Mouse (Mus musculus) hindbrain, embryonic 12.5 days (tissue): ENCODE results near the gene Smg9. TPM values are rescaled to one million over a fixed set of nuclear protein-coding genes. Genes with fewer than 3 reads are reported as not detected.
"Not testable (repeated sequence)": the region's sequence is repeated elsewhere in the genome, so short reads cannot be mapped to it uniquely, and the experiment has no call there.

Experiments
- ATAC-seq: fragments of 200-750 bp; cut with Nextera tagmentation; 2 replicates; pipeline ENCODE4 v1.8.0; 2017; ENCODE audit warnings: moderate TSS enrichment; ENCODE audit not compliant: low FRiP score
- H3K27ac ChIP-seq: fragments of 300-500 bp; sonication (generic); 2 replicates; pipeline ENCODE4 v1.5.1; 2016; ENCODE audit warnings: mild to moderate bottlenecking
- H3K27me3 ChIP-seq: fragments of 300-500 bp; sonication (generic); 2 replicates; pipeline ENCODE4 v1.6.1; 2016; ENCODE audit warnings: mild to moderate bottlenecking
- H3K36me3 ChIP-seq: fragments of 300-500 bp; sonication (generic); 2 replicates; pipeline ENCODE4 v1.6.1; 2016; ENCODE audit warnings: mild to moderate bottlenecking
- H3K4me1 ChIP-seq: fragments of 300-500 bp; sonication (generic); 2 replicates; pipeline ENCODE4 v1.6.1; 2016
- H3K4me2 ChIP-seq: fragments of 300-500 bp; sonication (generic); replicated peaks from 2 replicates; pipeline ENCODE4 v1.6.1; 2016; ENCODE audit warnings: mild to moderate bottlenecking
- H3K4me3 ChIP-seq: fragments of 300-500 bp; sonication (generic); 2 replicates; pipeline ENCODE4 v1.5.1; 2016; ENCODE audit warnings: mild to moderate bottlenecking
- H3K9ac ChIP-seq: fragments of 300-500 bp; sonication (generic); 2 replicates; pipeline ENCODE4 v1.6.1; 2016; ENCODE audit warnings: mild to moderate bottlenecking, moderate library complexity
- H3K9me3 ChIP-seq: fragments of 300-500 bp; sonication (generic); replicated peaks from 2 replicates; pipeline ENCODE4 v1.6.1; 2016; ENCODE audit warnings: mild to moderate bottlenecking
- WGBS: fragments of 180-500 bp; shearing (Covaris S2); methylation state at CpG from one replicate; pipeline ENCODE4 v1.1.7; 2016; 5-methylcytosine and 5-hydroxymethylcytosine counted together
- polyA plus RNA-seq: library from polyadenylated mRNA; unstranded; fragments of >200 nt; fragmentation: Nextera tagmentation; extraction: Ambion mirVana; gene quantifications from 2 replicates; pipeline ENCODE4 v1.2.1, GENCODE M21; 2016

Smg9 gene
- polyA plus RNA-seq, 1 experiment from 2014 or later = 29.5 TPM

GRCm38 (mm10) chr7:24398364-24398913 is 980 bp upstream of the Smg9 start:
- 95% methylated on average over 8 of the region's 8 CpGs for WGBS
- Histone ChIP-seq H3K4me3 (no peak overlapping the region), H3K36me3 (peaks cover 10% of the 10 kb centered on the region), H3K9ac (no peak overlapping the region), H3K4me1 (peaks cover 9% of the 10 kb centered on the region), H3K27me3 (no peaks in the 10 kb centered on the region), H3K4me2 (no peak overlapping the region), H3K9me3 (peaks cover 9% of the 10 kb centered on the region; the same call in 1 of the 2 replicates), H3K27ac (no peak overlapping the region)
- ATAC-seq = no peak

- peak overlapping the region; percentile 65 for H3K9ac ChIP-seq
- H3K27ac ChIP-seq = peak overlapping the region; percentile 96
- ATAC-seq = no peak
- WGBS = 10% methylated on average over 3 of the region's 3 CpGs
- peaks cover 25% of the 10 kb centered on the region for H3K36me3 ChIP-seq
- H3K27me3 ChIP-seq = no peaks in the 10 kb centered on the region
- H3K9me3 ChIP-seq = peaks cover 9% of the 10 kb centered on the region; the same call in 1 of the 2 replicates
- H3K4me3 ChIP-seq = peak overlapping the region; percentile 63
- H3K4me1 ChIP-seq = peaks cover 9% of the 10 kb centered on the region
- H3K4me2 ChIP-seq = peak overlapping the region; percentile 61
Observed at GRCm38 (mm10) chr7:24400082-24400452, 648 bp downstream of the Smg9 start.

GRCm38 (mm10) chr7:24400489-24400888 is 1.1 kb downstream of the Smg9 start:
- not testable (repeated sequence) for ATAC-seq, H3K4me1 ChIP-seq, H3K27me3 ChIP-seq, H3K9me3 ChIP-seq, H3K27ac ChIP-seq, H3K9ac ChIP-seq
- Histone ChIP-seq H3K4me3 (peak overlapping the region; percentile 63), H3K4me2 (peak overlapping the region; percentile 61), H3K36me3 (peaks cover 29% of the 10 kb centered on the region)
- WGBS = 92% methylated on average over 4 of the region's 4 CpGs

- H3K4me2 ChIP-seq = no peak overlapping the region
- no peaks in the 10 kb centered on the region for H3K27me3 ChIP-seq
- no peak for ATAC-seq
- H3K4me1 ChIP-seq = peaks cover 16% of the 10 kb centered on the region
- H3K27ac ChIP-seq = no peak overlapping the region
- peaks cover 9% of the 10 kb centered on the region; the same call in 1 of the 2 replicates for H3K9me3 ChIP-seq
- no peak overlapping the region for H3K9ac ChIP-seq
- WGBS = over 99% methylated on average over 9 of the region's 9 CpGs
- H3K4me3 ChIP-seq = no peak overlapping the region
- H3K36me3 ChIP-seq = peaks cover 50% of the 10 kb centered on the region
Observed at GRCm38 (mm10) chr7:24402851-24403250, 3.4 kb downstream of the Smg9 start.

GRCm38 (mm10) chr7:24405649-24406048 is 6.2 kb downstream of the Smg9 start:
- no peaks in the 10 kb centered on the region for H3K27me3 ChIP-seq
- no peak overlapping the region for H3K27ac ChIP-seq
- WGBS = 90% methylated on average over 13 of the region's 13 CpGs
- no peak for ATAC-seq
- H3K36me3 ChIP-seq = peaks cover 65% of the 10 kb centered on the region
- no peak overlapping the region; the same call in 1 of the 2 replicates for H3K9ac ChIP-seq
- H3K9me3 ChIP-seq = peaks cover 9% of the 10 kb centered on the region; the same call in 1 of the 2 replicates
- H3K4me3 ChIP-seq = no peak overlapping the region
- peaks cover 13% of the 10 kb centered on the region for H3K4me1 ChIP-seq
- H3K4me2 ChIP-seq = no peak overlapping the region

GRCm38 (mm10) chr7:24406528-24407344 is 7.3 kb downstream of the Smg9 start:
- no peak overlapping the region for H3K9ac ChIP-seq
- peaks cover 9% of the 10 kb centered on the region; the same call in 1 of the 2 replicates for H3K9me3 ChIP-seq
- H3K4me1 ChIP-seq = peaks cover 7% of the 10 kb centered on the region
- peak; percentile 67 for ATAC-seq
- H3K27ac ChIP-seq = peak overlapping the region; percentile 44; the same call in 1 of the 2 replicates
- H3K4me2 ChIP-seq = no peak overlapping the region
- peaks cover 65% of the 10 kb centered on the region for H3K36me3 ChIP-seq
- no peak overlapping the region for H3K4me3 ChIP-seq
- WGBS = 47% methylated on average over 5 of the region's 5 CpGs
- H3K27me3 ChIP-seq = no peaks in the 10 kb centered on the region

GRCm38 (mm10) chr7:24408186-24408585 is 8.8 kb downstream of the Smg9 start:
- no peak overlapping the region for H3K4me2 ChIP-seq
- no peak overlapping the region for H3K9ac ChIP-seq
- no peak overlapping the region for H3K4me3 ChIP-seq
- no peaks in the 10 kb centered on the region for H3K9me3 ChIP-seq
- ATAC-seq = no peak
- peaks cover 58% of the 10 kb centered on the region for H3K36me3 ChIP-seq
- H3K27me3 ChIP-seq = no peaks in the 10 kb centered on the region
- WGBS = 95% methylated on average over 9 of the region's 9 CpGs
- no peak overlapping the region for H3K27ac ChIP-seq
- peaks cover 7% of the 10 kb centered on the region for H3K4me1 ChIP-seq

GRCm38 (mm10) chr7:24410123-24410522 is 10.7 kb downstream of the Smg9 start:
- Histone ChIP-seq H3K4me1 (peaks cover 7% of the 10 kb centered on the region), H3K9me3 (no peaks in the 10 kb centered on the region), H3K27me3 (no peaks in the 10 kb centered on the region), H3K9ac (no peak overlapping the region), H3K4me2 (no peak overlapping the region), H3K36me3 (peaks cover 40% of the 10 kb centered on the region), H3K4me3 (no peak overlapping the region), H3K27ac (no peak overlapping the region)
- ATAC-seq = no peak
- 97% methylated on average over 6 of the region's 6 CpGs for WGBS

- Histone ChIP-seq H3K9ac (no peak overlapping the region), H3K27me3 (no peaks in the 10 kb centered on the region), H3K4me1 (peaks cover 7% of the 10 kb centered on the region), H3K4me2 (no peak overlapping the region), H3K9me3 (no peaks in the 10 kb centered on the region), H3K27ac (no peak overlapping the region), H3K36me3 (peaks cover 32% of the 10 kb centered on the region), H3K4me3 (no peak overlapping the region)
- WGBS = 85% methylated on average over 3 of the region's 3 CpGs
- no peak for ATAC-seq
Observed at GRCm38 (mm10) chr7:24410831-24411230, 11.4 kb downstream of the Smg9 start.

- no peak for ATAC-seq
- peaks cover 5% of the 10 kb centered on the region; the same call in 1 of the 2 replicates for H3K4me1 ChIP-seq
- 88% methylated on average over 3 of the region's 3 CpGs for WGBS
- no peak overlapping the region for H3K9ac ChIP-seq
- H3K4me2 ChIP-seq = no peak overlapping the region
- H3K27me3 ChIP-seq = no peaks in the 10 kb centered on the region
- H3K4me3 ChIP-seq = no peak overlapping the region
- no peak overlapping the region for H3K27ac ChIP-seq
- no peaks in the 10 kb centered on the region for H3K9me3 ChIP-seq
- H3K36me3 ChIP-seq = peaks cover 17% of the 10 kb centered on the region
Observed at GRCm38 (mm10) chr7:24413630-24414029, 14.2 kb downstream of the Smg9 start.

GRCm38 (mm10) chr7:24415261-24415660 is 15.8 kb downstream of the Smg9 start:
- Histone ChIP-seq H3K4me2 (no peak overlapping the region), H3K36me3 (peaks cover 8% of the 10 kb centered on the region), H3K27me3 (no peaks in the 10 kb centered on the region), H3K27ac (no peak overlapping the region), H3K9ac (no peak overlapping the region), H3K9me3 (no peaks in the 10 kb centered on the region), H3K4me1 (peaks cover 16% of the 10 kb centered on the region), H3K4me3 (no peak overlapping the region)
- WGBS = 91% methylated on average over 7 of the region's 7 CpGs
- ATAC-seq = no peak

- Histone ChIP-seq H3K4me2 (no peak overlapping the region), H3K9ac (0 out of 2 replicates have a peak overlapping the region, but pooled peaks have one; percentile 13), H3K9me3 (no peaks in the 10 kb centered on the region), H3K4me3 (no peak overlapping the region), H3K27ac (no peak overlapping the region), H3K27me3 (no peaks in the 10 kb centered on the region), H3K36me3 (peaks cover 24% of the 10 kb centered on the region; the same call in 1 of the 2 replicates), H3K4me1 (peaks cover 35% of the 10 kb centered on the region)
- peak; percentile 32; the same call in 1 of the 2 replicates for ATAC-seq
- 30% methylated on average over 8 of the region's 8 CpGs for WGBS
Observed at GRCm38 (mm10) chr7:24419579-24419978, 20.2 kb downstream of the Smg9 start.
